Mouse (Mus musculus) lung, embryonic 16.5 days (tissue): ENCODE measurements around the gene Ypel5. TPM values are rescaled to one million over a fixed set of nuclear protein-coding genes. Genes with fewer than 3 reads are reported as not detected.

Source experiments
- ATAC-seq: fragments of 200-750 bp; cut with Nextera tagmentation; 2 replicates; pipeline ENCODE4 v1.8.0; 2017; ENCODE audit warnings: low read depth, mild to moderate bottlenecking, moderate library complexity
- H3K27ac ChIP-seq: fragments of 300-500 bp; sonication (generic); 2 replicates; pipeline ENCODE4 v1.5.1; 2014; ENCODE audit warnings: mild to moderate bottlenecking, control low read depth, low read length
- H3K27me3 ChIP-seq: fragments of 300-500 bp; sonication (generic); 2 replicates; pipeline ENCODE4 v1.6.1; 2014; ENCODE audit warnings: low read depth, low read length, mixed read lengths; ENCODE audit not compliant: control insufficient read depth, insufficient read depth
- H3K36me3 ChIP-seq: fragments of 300-500 bp; sonication (generic); 2 replicates; pipeline ENCODE4 v1.6.1; 2014; ENCODE audit warnings: low read length; ENCODE audit not compliant: control insufficient read depth, insufficient read depth
- H3K4me1 ChIP-seq: fragments of 300-500 bp; sonication (generic); replicated peaks from 2 replicates; pipeline ENCODE4 v1.6.1; 2014; ENCODE audit warnings: low read length, mixed read lengths; ENCODE audit not compliant: control insufficient read depth, insufficient read depth
- H3K4me2 ChIP-seq: fragments of 300-500 bp; sonication (generic); 2 replicates; pipeline ENCODE4 v1.6.1; 2014; ENCODE audit warnings: low read depth, low read length, control low read depth
- H3K4me3 ChIP-seq: fragments of 300-500 bp; sonication (generic); 2 replicates; pipeline ENCODE4 v1.5.1; 2014; ENCODE audit warnings: mild to moderate bottlenecking, low read length, control low read depth
- H3K9ac ChIP-seq: fragments of 300-500 bp; sonication (generic); 2 replicates; pipeline ENCODE4 v1.6.1; 2014; ENCODE audit warnings: low read length, control low read depth
- H3K9me3 ChIP-seq: fragments of 300-500 bp; sonication (generic); 2 replicates; pipeline ENCODE4 v1.6.1; 2016; ENCODE audit warnings: low read length; ENCODE audit not compliant: control insufficient read depth
- WGBS: fragments of 180-500 bp; shearing (Covaris S2); extraction: QIAGEN DNeasy Blood & Tissue Kit; methylation state at CpG from one replicate; pipeline ENCODE4 v1.1.7; 2014; 5-methylcytosine and 5-hydroxymethylcytosine counted together
- polyA plus RNA-seq: library from polyadenylated mRNA; unstranded; fragments of >200 nt; fragmentation: Nextera tagmentation; extraction: Ambion mirVana; gene quantifications from 2 replicates; pipeline ENCODE4 v1.2.1, GENCODE M21; 2015

Ypel5 gene
- polyA plus RNA-seq, 1 experiment from 2014 or later = 54.8 TPM

DNA sequence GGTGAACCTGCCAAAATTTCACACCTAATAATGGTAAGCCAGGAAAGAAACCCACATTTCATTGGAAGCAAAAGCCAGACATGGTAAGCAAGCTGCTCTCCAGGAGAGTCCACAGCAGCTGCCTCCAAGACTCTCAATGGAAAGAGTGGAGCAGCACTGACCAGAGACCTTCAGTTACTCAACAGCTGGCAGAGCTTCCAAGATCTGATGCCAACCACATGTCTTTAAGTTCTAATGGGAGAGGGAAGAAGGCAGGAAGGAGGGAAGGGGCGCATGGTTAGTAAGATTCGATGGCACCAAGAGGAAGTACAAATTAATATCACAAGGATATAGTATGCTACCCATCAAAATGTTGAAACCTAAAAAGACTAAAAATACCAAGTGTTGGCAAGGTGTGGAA lies 31.9 kb downstream of the Ypel5 start:
- 88% methylated on average over 2 of the region's 2 CpGs for WGBS
- ATAC-seq = no peak
- H3K27me3 ChIP-seq = no peaks in the 10 kb centered on the region

DNA sequence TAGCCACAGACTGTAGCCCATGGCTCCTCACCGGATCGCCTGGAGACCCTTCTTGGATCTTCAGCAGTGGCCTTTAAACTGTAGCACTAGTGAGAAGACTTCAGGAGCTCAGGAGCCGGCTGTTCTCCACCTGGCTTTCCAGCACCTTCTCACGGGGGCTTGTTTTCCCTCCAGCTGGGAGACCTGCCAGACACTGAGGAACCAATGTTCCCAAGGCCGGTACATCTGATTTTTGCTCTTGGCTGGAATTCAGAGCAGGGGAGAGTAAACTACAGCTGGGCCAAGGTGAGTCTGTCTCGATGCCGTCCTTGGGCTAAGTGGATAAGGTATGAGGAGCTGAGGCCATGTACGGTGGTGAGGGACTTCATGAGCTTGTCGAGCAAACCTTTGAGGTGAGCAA lies 42.7 kb downstream of the Ypel5 start:
- no peaks in the 10 kb centered on the region for H3K36me3 ChIP-seq
- 75% methylated on average over 9 of the region's 9 CpGs for WGBS
- H3K4me2 ChIP-seq = no peak overlapping the region
- no peak for ATAC-seq
- no peaks in the 10 kb centered on the region for H3K4me1 ChIP-seq
- no peak overlapping the region for H3K27ac ChIP-seq
- no peak overlapping the region for H3K4me3 ChIP-seq
- H3K9me3 ChIP-seq = no peaks in the 10 kb centered on the region
- H3K9ac ChIP-seq = no peak overlapping the region
- no peaks in the 10 kb centered on the region for H3K27me3 ChIP-seq

More for the DNA sequence above, 31.9 kb downstream of the Ypel5 start:
- no peaks in the 10 kb centered on the region for H3K9me3 ChIP-seq
- no peak overlapping the region for H3K4me2 ChIP-seq
- no peaks in the 10 kb centered on the region for H3K36me3 ChIP-seq
- no peak overlapping the region for H3K27ac ChIP-seq
- H3K4me3 ChIP-seq = no peak overlapping the region
- no peak overlapping the region for H3K9ac ChIP-seq
- H3K4me1 ChIP-seq = no peaks in the 10 kb centered on the region

DNA sequence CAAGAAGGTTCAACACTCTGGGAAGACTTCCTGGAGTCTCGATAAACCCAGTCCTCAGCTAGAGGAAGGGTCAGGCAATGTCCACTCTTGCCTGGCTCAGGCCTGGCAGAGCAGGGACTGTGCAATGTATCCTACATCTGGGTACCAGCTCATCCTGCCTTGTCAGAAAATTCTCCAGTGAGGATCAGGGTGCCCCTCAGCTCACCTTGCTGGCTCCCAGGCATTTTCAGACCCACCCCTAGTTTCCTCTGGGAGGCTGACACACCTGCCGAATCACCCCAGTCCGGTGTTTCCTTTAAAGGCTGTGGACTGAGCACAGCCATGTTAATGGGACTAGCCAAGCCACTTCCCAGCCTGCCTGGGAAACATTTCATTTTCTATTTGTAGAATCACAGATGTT lies 43.9 kb downstream of the Ypel5 start:
- no peaks in the 10 kb centered on the region for H3K27me3 ChIP-seq
- H3K9ac ChIP-seq = no peak overlapping the region
- no peak overlapping the region for H3K4me2 ChIP-seq
- no peaks in the 10 kb centered on the region for H3K4me1 ChIP-seq
- H3K27ac ChIP-seq = no peak overlapping the region
- WGBS = 65% methylated on average over 3 of the region's 3 CpGs
- no peak for ATAC-seq
- no peaks in the 10 kb centered on the region for H3K9me3 ChIP-seq
- no peak overlapping the region for H3K4me3 ChIP-seq
- no peaks in the 10 kb centered on the region for H3K36me3 ChIP-seq

DNA sequence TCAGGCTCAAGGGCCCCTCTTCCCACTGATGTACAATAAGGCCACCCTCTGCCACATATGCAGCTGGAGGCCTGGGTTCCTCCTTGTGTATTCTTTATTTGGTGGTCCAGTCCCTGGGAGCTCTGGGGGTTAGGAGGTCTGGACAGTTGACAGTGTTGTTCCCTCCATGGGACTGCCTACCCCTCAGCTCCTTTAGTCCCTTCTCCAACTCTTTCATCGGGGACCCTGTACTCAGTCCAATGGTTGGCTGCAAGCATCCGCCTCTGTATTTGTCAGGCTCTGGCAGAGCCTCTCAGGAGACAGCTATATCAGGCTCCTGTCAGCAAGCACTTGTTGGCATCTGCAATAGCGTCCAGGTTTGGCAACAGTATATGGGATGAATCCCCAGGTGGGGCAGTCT lies 44.8 kb downstream of the Ypel5 start:
- no peak overlapping the region for H3K4me2 ChIP-seq
- no peak overlapping the region for H3K9ac ChIP-seq
- H3K27ac ChIP-seq = no peak overlapping the region
- no peaks in the 10 kb centered on the region for H3K4me1 ChIP-seq
- ATAC-seq = no peak
- no peaks in the 10 kb centered on the region for H3K27me3 ChIP-seq
- no peaks in the 10 kb centered on the region for H3K36me3 ChIP-seq
- no peak overlapping the region for H3K4me3 ChIP-seq
- WGBS = 67% methylated on average over 3 of the region's 3 CpGs
- H3K9me3 ChIP-seq = no peaks in the 10 kb centered on the region

DNA sequence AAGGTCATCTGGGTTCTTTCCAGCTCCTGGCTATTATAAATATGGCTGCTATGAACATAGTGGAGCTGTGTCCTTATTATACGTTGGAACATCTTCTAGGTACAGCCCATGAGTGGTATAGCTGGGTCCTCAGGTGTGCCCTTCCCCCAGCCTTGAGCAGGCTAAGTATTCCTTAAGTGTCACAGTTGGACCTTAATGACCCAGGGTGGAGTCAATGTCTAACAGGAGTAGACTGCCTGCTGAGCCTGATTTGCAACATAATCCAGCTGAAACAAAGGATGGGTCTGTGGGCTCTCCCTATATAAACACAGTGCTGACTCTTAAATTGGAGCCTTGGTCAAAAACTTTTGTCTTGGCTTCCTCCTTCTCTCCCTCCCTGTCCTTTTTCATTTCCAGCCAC lies 45.6 kb downstream of the Ypel5 start:
- Histone ChIP-seq H3K9me3 (no peaks in the 10 kb centered on the region), H3K27ac (no peak overlapping the region), H3K4me3 (no peak overlapping the region), H3K9ac (no peak overlapping the region), H3K4me1 (no peaks in the 10 kb centered on the region), H3K36me3 (no peaks in the 10 kb centered on the region), H3K27me3 (no peaks in the 10 kb centered on the region), H3K4me2 (no peak overlapping the region)
- 52% methylated on average over 1 of the region's 1 CpGs for WGBS
- no peak for ATAC-seq

DNA sequence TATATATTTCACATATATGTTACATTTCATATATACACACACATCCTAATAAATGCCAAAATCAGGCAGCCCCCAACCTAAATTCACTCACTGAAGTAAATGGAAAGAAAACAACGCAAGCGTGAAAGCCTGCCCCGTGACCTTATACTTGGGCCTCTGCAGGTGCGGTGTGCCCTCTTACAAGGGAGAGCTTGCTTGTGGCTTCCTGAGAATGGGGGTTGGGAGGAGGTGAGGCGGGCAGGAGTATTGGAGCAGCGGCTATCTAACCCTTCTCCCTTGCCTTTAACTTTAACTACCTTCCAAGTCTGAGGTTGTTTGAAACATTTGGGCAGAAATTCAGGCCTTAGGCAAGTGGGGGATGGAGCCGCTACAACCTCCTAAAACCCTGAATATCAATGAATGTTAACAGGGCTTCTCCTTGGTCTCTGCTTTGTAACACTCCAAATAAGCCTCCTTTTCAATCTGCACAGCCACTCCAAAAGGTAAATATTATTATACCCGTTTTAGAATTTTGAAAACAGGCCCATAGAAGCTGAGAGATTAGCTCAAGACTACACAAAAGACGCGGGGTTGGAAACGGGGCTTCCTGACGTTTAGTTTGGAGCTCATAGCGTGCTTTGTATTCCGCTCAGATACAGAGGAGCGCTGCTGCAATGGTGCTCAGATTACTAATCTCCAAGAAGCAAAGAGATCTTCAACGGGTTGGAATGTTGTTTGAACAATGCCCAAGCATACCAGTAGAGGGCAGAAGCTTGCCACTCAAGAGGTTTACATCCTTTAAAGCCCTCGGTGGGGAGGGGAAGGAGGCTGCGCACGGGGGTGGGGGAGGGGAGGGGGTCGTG lies 53.5 kb downstream of the Ypel5 start:
- Histone ChIP-seq H3K36me3 (no peaks in the 10 kb centered on the region), H3K4me2 (peak overlapping the region; percentile 30), H3K9ac (no peak overlapping the region), H3K9me3 (no peaks in the 10 kb centered on the region), H3K27me3 (no peaks in the 10 kb centered on the region), H3K27ac (no peak overlapping the region), H3K4me1 (peaks cover 11% of the 10 kb centered on the region), H3K4me3 (no peak overlapping the region)
- WGBS = 19% methylated on average over 20 of the region's 20 CpGs
- ATAC-seq = peak; percentile 77

DNA sequence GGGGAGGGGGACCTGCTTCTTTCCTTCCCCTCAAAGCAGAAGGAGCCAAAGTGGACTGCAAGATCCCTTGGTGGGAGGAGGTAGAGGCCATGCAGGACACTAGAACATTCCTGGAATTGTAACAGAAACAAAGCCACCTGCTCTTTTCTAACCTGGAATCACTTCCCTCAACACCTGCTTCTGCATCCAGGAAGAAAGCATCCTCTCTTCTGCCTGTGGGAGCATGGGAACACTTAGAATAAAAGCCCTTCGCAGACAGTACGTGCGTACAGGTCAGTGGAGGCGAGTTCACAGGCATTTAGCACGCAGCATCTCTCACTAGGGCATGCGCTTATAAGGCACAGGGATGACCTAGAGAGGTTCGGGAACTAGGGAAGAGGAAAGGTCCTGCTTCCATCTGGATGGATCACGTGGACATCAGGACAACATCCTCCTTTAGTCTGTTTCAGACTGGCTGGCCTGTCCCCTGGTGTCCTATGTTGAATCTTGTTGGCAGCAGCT lies 54.2 kb downstream of the Ypel5 start:
- Histone ChIP-seq H3K9me3 (no peaks in the 10 kb centered on the region), H3K4me2 (peak overlapping the region; percentile 30; the same call in 1 of the 2 replicates), H3K4me3 (no peak overlapping the region), H3K4me1 (peaks cover 11% of the 10 kb centered on the region), H3K36me3 (no peaks in the 10 kb centered on the region), H3K9ac (no peak overlapping the region), H3K27ac (no peak overlapping the region), H3K27me3 (no peaks in the 10 kb centered on the region)
- peak; percentile 24; the same call in 1 of the 2 replicates for ATAC-seq
- 54% methylated on average over 8 of the region's 8 CpGs for WGBS

DNA sequence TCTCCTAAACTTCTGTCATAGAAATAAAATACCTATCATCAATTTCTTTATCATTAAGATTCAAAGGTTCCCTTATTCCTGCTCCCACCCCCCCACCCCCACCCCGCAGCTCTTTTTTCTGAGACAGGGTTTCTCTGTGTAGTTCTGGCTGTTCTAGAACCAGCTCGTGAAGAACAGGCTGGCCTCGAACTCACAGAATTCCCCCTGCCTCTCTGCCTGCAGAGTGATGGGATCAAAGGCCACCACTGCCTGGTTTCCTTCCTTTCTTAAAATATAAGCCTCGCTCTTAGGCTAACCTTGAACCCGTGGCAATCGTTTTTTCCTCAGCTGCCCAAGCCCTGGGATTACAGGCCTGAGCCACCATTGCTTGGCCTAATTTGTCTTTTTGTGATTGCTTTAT lies 55.3 kb downstream of the Ypel5 start:
- no peak for ATAC-seq
- H3K9ac ChIP-seq = no peak overlapping the region
- no peaks in the 10 kb centered on the region for H3K36me3 ChIP-seq
- peaks cover 11% of the 10 kb centered on the region for H3K4me1 ChIP-seq
- H3K9me3 ChIP-seq = no peaks in the 10 kb centered on the region
- 76% methylated on average over 6 of the region's 6 CpGs for WGBS
- no peaks in the 10 kb centered on the region for H3K27me3 ChIP-seq
- H3K27ac ChIP-seq = no peak overlapping the region
- H3K4me2 ChIP-seq = no peak overlapping the region
- no peak overlapping the region for H3K4me3 ChIP-seq

DNA sequence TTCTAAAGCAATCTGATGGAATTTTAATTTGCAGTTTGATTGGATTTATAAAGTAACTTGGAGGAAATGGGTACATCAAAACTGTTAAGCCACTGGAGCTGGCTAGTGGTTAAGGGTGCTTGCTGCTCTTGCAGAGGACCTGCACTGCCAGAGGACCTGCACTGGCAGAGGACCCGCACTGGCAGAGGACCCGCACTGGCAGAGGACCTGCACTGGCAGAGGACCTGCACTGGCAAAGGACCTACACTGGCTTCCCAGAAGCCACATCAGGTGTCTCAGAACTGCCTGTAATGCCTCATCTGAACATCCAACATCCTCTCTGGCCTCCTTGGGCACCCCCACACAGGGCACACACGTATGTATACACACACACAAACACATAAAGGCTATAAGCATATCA lies 59.3 kb downstream of the Ypel5 start:
- Histone ChIP-seq H3K4me3 (no peak overlapping the region), H3K4me1 (peaks cover under 1% of the 10 kb centered on the region; the same call in 1 of the 2 replicates), H3K9me3 (no peaks in the 10 kb centered on the region), H3K9ac (no peak overlapping the region), H3K36me3 (no peaks in the 10 kb centered on the region), H3K27ac (no peak overlapping the region), H3K27me3 (no peaks in the 10 kb centered on the region), H3K4me2 (no peak overlapping the region)
- WGBS = 89% methylated on average over 3 of the region's 3 CpGs
- ATAC-seq = no peak
